Comparison of ENCODE assay signal across 7 mouse cellular contexts in the genomic region with DNA sequence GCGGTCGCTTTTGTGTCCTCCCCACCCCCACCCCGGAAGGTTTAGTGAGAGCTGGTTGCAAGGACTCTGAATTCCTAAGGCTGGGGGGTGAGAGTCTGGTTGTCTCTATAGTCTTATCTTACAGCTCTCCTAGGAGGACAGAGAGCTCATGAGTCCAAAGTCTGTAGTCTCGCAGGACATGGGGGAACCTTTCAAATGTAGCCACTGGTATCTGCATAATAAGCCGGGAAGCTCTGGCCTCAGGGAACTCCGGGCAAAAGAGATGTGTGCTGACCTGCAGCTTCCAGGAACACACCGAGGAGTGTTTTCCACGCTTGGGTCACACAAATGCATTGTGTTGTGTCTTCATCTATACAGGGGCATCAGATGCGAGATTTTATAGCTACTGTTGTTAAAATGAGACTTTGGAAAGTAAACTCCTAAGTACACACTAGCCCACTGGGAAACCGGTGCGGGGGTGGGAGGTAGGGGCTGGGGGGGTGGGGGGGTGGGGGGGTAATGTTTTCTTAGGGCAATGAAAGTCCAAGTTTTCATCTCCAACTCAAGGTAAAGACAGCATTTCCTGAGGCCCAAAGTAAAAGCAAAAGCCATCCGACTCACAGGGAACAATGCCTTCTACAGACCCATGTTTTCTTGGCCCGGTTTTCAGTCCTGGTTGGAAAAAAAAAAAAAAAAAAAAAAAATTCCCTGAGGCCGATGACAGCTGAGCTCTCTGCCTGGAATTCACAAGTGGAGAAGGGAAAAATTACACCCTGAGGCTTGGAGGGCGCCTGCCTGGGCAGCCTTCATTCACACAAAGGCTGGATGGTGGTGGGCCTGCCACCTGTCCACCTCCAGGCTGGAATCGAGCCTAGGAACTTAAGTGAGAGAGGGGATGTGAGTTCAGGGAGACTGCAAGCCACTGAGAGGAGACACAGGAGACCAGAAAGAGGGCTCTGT. TPM values are rescaled to one million over a fixed set of nuclear protein-coding genes. Genes with fewer than 3 reads are reported as not detected.
DNase-seq lines count a peak whose midpoint lies in the region; ATAC-seq lines count a peak whose summit lies in the region.

No protein-coding gene starts in this region.

- H3K4me1 ChIP-seq in embryonic facial prominence, embryonic 11.5 days (ENCODE audit: control insufficient read depth, insufficient read depth, low read length) = no peaks in the 10 kb centered on the region; the same call in 1 of the 2 replicates
- H3K4me1 ChIP-seq in liver, embryonic 13.5 days (replicated peaks) = no peaks in the 10 kb centered on the region

- H3K27me3 ChIP-seq in embryonic facial prominence, embryonic 11.5 days (ENCODE audit: control insufficient read depth, insufficient read depth, low read length) = no peaks in the 10 kb centered on the region
- peaks cover 2% of the 10 kb centered on the region; the same call in 1 of the 2 replicates for H3K27me3 ChIP-seq in liver, embryonic 13.5 days

- peak; percentile 35; the same call in 1 of the 2 replicates for ATAC-seq in embryonic facial prominence, embryonic 11.5 days (replicated peaks; ENCODE audit: insufficient number of reproducible peaks, low FRiP score, low TSS enrichment, low read depth)
- ATAC-seq in liver, embryonic 13.5 days (ENCODE audit: low read depth) = no peak

- no peak overlapping the region for H3K9ac ChIP-seq in embryonic facial prominence, embryonic 11.5 days (replicated peaks; ENCODE audit: low read length)
- no peak overlapping the region for H3K9ac ChIP-seq in liver, embryonic 13.5 days

- no peaks in the 10 kb centered on the region for H3K36me3 ChIP-seq in embryonic facial prominence, embryonic 11.5 days (replicated peaks; ENCODE audit: control insufficient read depth, insufficient read depth, low read depth, low read length)
- no peaks in the 10 kb centered on the region for H3K36me3 ChIP-seq in liver, embryonic 13.5 days

- intact Hi-C loops in heart, postnatal 36 days (cut with DNase I) = loop anchor here (2.0 to 5.0 kb wide), 2 partner anchors 43 to 120 kb away; no protein-coding TSS in a partner anchor

- H3K4me3 ChIP-seq in embryonic facial prominence, embryonic 11.5 days (ENCODE audit: low read depth, low read length) = no peak overlapping the region
- no peak overlapping the region for H3K4me3 ChIP-seq in liver, embryonic 13.5 days (replicated peaks)

- H3K9me3 ChIP-seq in embryonic facial prominence, embryonic 11.5 days (replicated peaks; ENCODE audit: control insufficient read depth, low read length) = no peaks in the 10 kb centered on the region
- H3K9me3 ChIP-seq in liver, embryonic 13.5 days (replicated peaks) = no peaks in the 10 kb centered on the region

- no peak overlapping the region for H3K4me2 ChIP-seq in embryonic facial prominence, embryonic 11.5 days (ENCODE audit: low read depth, low read length)
- peak overlapping the region; percentile 33 for H3K4me2 ChIP-seq in liver, embryonic 13.5 days

- peak; percentile 84 for DNase-seq in NIH3T3 (ENCODE audit: low read depth)
- DNase-seq in embryonic facial prominence, embryonic 11.5 days (ENCODE audit: low spot score) = no peak
- peak; percentile 30 to 41 for DNase-seq in heart, postnatal 36 days
- DNase-seq in liver, embryonic 13.5 days = no peak
- DNase-seq in adrenal gland, postnatal 10 days = no peak
- no peak for DNase-seq in testis, postnatal 14 days (ENCODE audit: low spot score)
- DNase-seq in adrenal gland, adult 18-20 months (ENCODE audit: low spot score in 2 of 2) = no peak

- WGBS in embryonic facial prominence, embryonic 11.5 days = 26% methylated on average over 16 of the region's 16 CpGs
- WGBS in liver, embryonic 13.5 days (ENCODE audit: insufficient replicate concordance) = 37% methylated on average over 16 of the region's 16 CpGs

- H3K27ac ChIP-seq in embryonic facial prominence, embryonic 11.5 days (replicated peaks; ENCODE audit: low read depth, low read length) = no peak overlapping the region
- H3K27ac ChIP-seq in liver, embryonic 13.5 days = no peak overlapping the region

RNA-seq across cellular contexts. Expression of a gene that starts 4.5 kb away (rescaled TPM):
- polyA plus RNA-seq in embryonic facial prominence, embryonic 11.5 days (2014; fragmentation: Nextera tagmentation; extraction: Ambion mirVana) = 61.0 and 68.5 TPM in 2 replicates
- total RNA-seq in heart, postnatal 36 days (2021) = 10 to 100 TPM; 27.2 to 35.3 TPM
- 7.4 and 10.3 TPM in 2 replicates for polyA plus RNA-seq in liver, embryonic 13.5 days (2015; fragmentation: Nextera tagmentation; extraction: Ambion mirVana)
- 10 to 100 TPM; 39.4 to 49.0 TPM for total RNA-seq in adrenal gland, postnatal 10 days (2021)
- 10 to 100 TPM; 28.2 to 31.3 TPM for total RNA-seq in adrenal gland, adult 18-20 months (2021)

Comparison
In these comparisons a context has a peak if more than half of its experiments do, and no peak if none do; other contexts are left out.
1. DNase-seq: peak in NIH3T3 (single experiment) and heart, postnatal 36 days (2 of 2); none in embryonic facial prominence, embryonic 11.5 days (single experiment), liver, embryonic 13.5 days (single experiment), adrenal gland, postnatal 10 days (single experiment), testis, postnatal 14 days (single experiment) and adrenal gland, adult 18-20 months (0 of 2).